Comparison of ENCODE assay signal across 8 mouse cellular contexts in the genomic region with DNA sequence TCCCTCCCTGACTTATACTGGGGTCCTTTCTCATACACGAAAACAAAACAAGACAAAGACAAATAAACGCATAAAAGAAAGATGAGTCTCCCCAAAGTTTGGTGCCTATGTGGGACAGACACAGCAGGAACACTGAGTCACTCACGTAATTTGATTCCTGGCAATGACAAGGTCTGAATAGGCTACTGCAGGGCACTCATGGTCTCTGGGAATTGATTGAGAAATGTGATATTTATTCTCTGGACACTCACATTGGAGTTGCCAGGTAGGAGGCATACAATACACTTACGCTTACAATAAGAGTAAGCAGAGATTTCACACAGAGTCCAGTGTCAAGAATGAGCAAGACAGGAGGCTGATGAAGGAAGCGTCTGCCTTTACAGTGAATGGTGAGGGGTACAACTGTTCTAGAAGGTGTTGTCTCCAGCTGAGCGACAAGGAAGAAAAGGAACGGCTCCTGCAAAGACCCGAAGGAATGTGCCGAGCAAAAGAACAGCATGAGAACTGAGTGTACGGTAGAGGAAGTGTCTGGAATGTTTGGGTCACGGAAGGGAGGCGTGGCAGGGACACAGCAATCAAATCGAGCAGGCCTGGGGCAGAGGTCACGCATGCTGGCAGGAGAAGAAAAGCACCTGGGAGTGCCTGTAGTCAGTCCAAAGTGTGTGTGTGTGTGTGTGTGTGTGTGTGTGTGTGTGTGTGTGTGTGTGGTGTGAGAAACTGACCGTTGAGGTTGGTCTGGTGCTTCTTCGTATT. TPM values are rescaled to one million over a fixed set of nuclear protein-coding genes. Genes with fewer than 3 reads are reported as not detected.
DNase-seq lines count a peak whose midpoint lies in the region; ATAC-seq and TF ChIP-seq lines count a peak whose summit lies in the region.
"Had no signal": no experiment of that assay in that cellular context is flagged by ENCODE, and none has a peak within 500 bp of the region (broad histone marks: within the 10 kb centered on the region; RNA-seq: fewer than 3 reads in every experiment).

No protein-coding gene starts in this region.

- no peak for TF ChIP-seq POLR2A in myocyte (IDR thresholded peaks at IDR 0.05; ENCODE audit: insufficient read length, low read depth)

- WGBS in kidney, postnatal 0 days: 15% methylated on average over 16 of the region's 16 CpGs
- WGBS in midbrain, embryonic 14.5 days: 59% methylated on average over 16 of the region's 16 CpGs

- DNase-seq in adrenal gland, postnatal 10 days: peak; percentile 70
- DNase-seq in embryo, embryonic 9.5 days (ENCODE audit: extremely low spot score): peak; percentile 58
- peak; percentile 94 for DNase-seq in kidney, postnatal 0 days (ENCODE audit: low spot score)
- no peak for DNase-seq in layer of hippocampus, adult 9-11 months
- DNase-seq in midbrain, embryonic 14.5 days: no peak
- no peak for DNase-seq in spleen, postnatal 10 days (ENCODE audit: low spot score in 2 of 2)

- peak overlapping the region; percentile 77 for H3K27ac ChIP-seq in kidney, postnatal 0 days
- no peak overlapping the region for H3K27ac ChIP-seq in midbrain, embryonic 14.5 days (replicated peaks; ENCODE audit: low read depth, low read length)

- no peak overlapping the region for H3K4me3 ChIP-seq in kidney, postnatal 0 days (replicated peaks; ENCODE audit: low read depth, low read length)
- no peak overlapping the region for H3K4me3 ChIP-seq in myocyte
- H3K4me3 ChIP-seq in midbrain, embryonic 14.5 days (replicated peaks; ENCODE audit: low read depth, low read length): no peak overlapping the region
- H3K4me3 ChIP-seq: megakaryocyte, embryonic 14.5 days had no signal

- H3ac ChIP-seq in myocyte (ENCODE audit: control insufficient read depth, insufficient read length): no peak overlapping the region

- H3K79me2 ChIP-seq in myocyte (ENCODE audit: control insufficient read depth, insufficient read depth): no peaks in the 10 kb centered on the region

- TF ChIP-seq CTCF in kidney, postnatal 0 days (IDR thresholded peaks at IDR 0.05; ENCODE audit: low read depth): no peak

- no peaks in the 10 kb centered on the region for H3K27me3 ChIP-seq in kidney, postnatal 0 days (ENCODE audit: insufficient read depth, low read length)
- H3K27me3 ChIP-seq in myocyte (ENCODE audit: control insufficient read depth, insufficient read depth, insufficient read length): no peaks in the 10 kb centered on the region
- no peaks in the 10 kb centered on the region for H3K27me3 ChIP-seq in midbrain, embryonic 14.5 days (ENCODE audit: control insufficient read depth, insufficient read depth, low read length)

- H3K36me3 ChIP-seq in kidney, postnatal 0 days (ENCODE audit: insufficient read depth, low read length): no peaks in the 10 kb centered on the region
- no peaks in the 10 kb centered on the region for H3K36me3 ChIP-seq in myocyte (ENCODE audit: control insufficient read depth, insufficient read depth)
- H3K36me3 ChIP-seq in midbrain, embryonic 14.5 days (ENCODE audit: control insufficient read depth, insufficient read depth, low read length): no peaks in the 10 kb centered on the region

- H3K4me2 ChIP-seq in kidney, postnatal 0 days (ENCODE audit: low read length): 0 out of 2 replicates have a peak overlapping the region, but pooled peaks have one; percentile 10
- H3K4me2 ChIP-seq in myocyte (ENCODE audit: low read depth): peak overlapping the region; percentile 66
- no peak overlapping the region for H3K4me2 ChIP-seq in midbrain, embryonic 14.5 days (ENCODE audit: low read length)

- H3K4me1 ChIP-seq in kidney, postnatal 0 days (replicated peaks; ENCODE audit: insufficient read depth, low read length): peaks cover 10% of the 10 kb centered on the region; the same call in 1 of the 2 replicates
- H3K4me1 ChIP-seq in midbrain, embryonic 14.5 days (ENCODE audit: control insufficient read depth, insufficient read depth, low read length): no peaks in the 10 kb centered on the region
- H3K4me1 ChIP-seq: megakaryocyte, embryonic 14.5 days had no signal

- ATAC-seq in kidney, postnatal 0 days (replicated peaks; ENCODE audit: low FRiP score, low read depth): peak; percentile 92
- ATAC-seq in midbrain, embryonic 14.5 days (ENCODE audit: low FRiP score, low TSS enrichment): no peak

- no peaks in the 10 kb centered on the region for H3K9me3 ChIP-seq in kidney, postnatal 0 days (replicated peaks; ENCODE audit: low read length)
- no peaks in the 10 kb centered on the region for H3K9me3 ChIP-seq in midbrain, embryonic 14.5 days (ENCODE audit: control insufficient read depth, low read length)
- H3K9me3 ChIP-seq: megakaryocyte, embryonic 14.5 days had no signal

- no peak overlapping the region for H3K9ac ChIP-seq in kidney, postnatal 0 days (ENCODE audit: low read depth, low read length)
- H3K9ac ChIP-seq in midbrain, embryonic 14.5 days (replicated peaks; ENCODE audit: low read length): no peak overlapping the region

TF ChIP-seq in myocyte, 11 proteins besides CTCF, POLR2A, EP300 and RAD21:
- TF ChIP-seq POLR2AphosphoS2 (IDR thresholded peaks at IDR 0.05; ENCODE audit: insufficient read length, low read depth) (no peak), SRF (IDR thresholded peaks at IDR 0.05; ENCODE audit: control insufficient read depth, insufficient read length, low read depth) (no peak), REST (IDR thresholded peaks at IDR 0.05; ENCODE audit: insufficient read depth, insufficient read length) (no peak), MAX (IDR thresholded peaks at IDR 0.05; ENCODE audit: low read depth) (no peak), MYOG (IDR thresholded peaks at IDR 0.05; ENCODE audit: control insufficient read depth in 1 of 3, insufficient read depth in 1 of 3, insufficient read length in 2 of 3, low read depth in 2 of 3) (no peak), TCF3 (IDR thresholded peaks at IDR 0.05; ENCODE audit: insufficient read length, low read depth) (no peak), CEBPB (IDR thresholded peaks at IDR 0.05; ENCODE audit: insufficient read depth, poor library complexity, severe bottlenecking) (no peak), USF1 (IDR thresholded peaks at IDR 0.05; ENCODE audit: low read depth) (no peak), TCF12 (IDR thresholded peaks at IDR 0.05; ENCODE audit: insufficient read depth, poor library complexity, severe bottlenecking) (no peak), E2F4 (IDR thresholded peaks at IDR 0.05; ENCODE audit: insufficient read depth) (no peak), MYOD1 (IDR thresholded peaks at IDR 0.05; ENCODE audit: control insufficient read depth in 1 of 3, insufficient read length in 2 of 3, low read depth in 2 of 3) (no peak)
TF ChIP-seq in myocyte: peak in this region for 0.

RNA-seq across cellular contexts. Expression of a gene that starts 12.5 kb away (rescaled TPM):
- total RNA-seq in adrenal gland, postnatal 10 days (2021): 10 to 100 TPM; 33.7 to 40.7 TPM
- polyA plus RNA-seq in kidney, postnatal 0 days (2015; fragmentation: Nextera tagmentation; extraction: Ambion mirVana): 32.0 and 36.4 TPM in 2 replicates
- polyA plus RNA-seq in myocyte (2012; fragmentation: generic; extraction: Trizol): 5.1 TPM
- polyA plus RNA-seq in midbrain, embryonic 14.5 days (2014; fragmentation: Nextera tagmentation; extraction: Ambion mirVana): 8.6 and 8.8 TPM in 2 replicates

RNA-seq across cellular contexts. Expression of a gene that starts 44.9 kb away (rescaled TPM):
- 1 to 10 TPM; 5.7 to 7.9 TPM for total RNA-seq in adrenal gland, postnatal 10 days (2021)
- polyA plus RNA-seq in kidney, postnatal 0 days (2015; fragmentation: Nextera tagmentation; extraction: Ambion mirVana): 2.0 and 2.3 TPM in 2 replicates
- polyA plus RNA-seq in myocyte (2012; fragmentation: generic; extraction: Trizol): 1.6 TPM
- 0.26 and 0.57 TPM in 2 replicates for polyA plus RNA-seq in midbrain, embryonic 14.5 days (2014; fragmentation: Nextera tagmentation; extraction: Ambion mirVana)

Comparison
In these comparisons a context has a peak if more than half of its experiments do, and no peak if none do; other contexts are left out.
1. DNase-seq: peak in adrenal gland, postnatal 10 days (single experiment), embryo, embryonic 9.5 days (single experiment) and kidney, postnatal 0 days (single experiment); none in layer of hippocampus, adult 9-11 months (single experiment), midbrain, embryonic 14.5 days (single experiment) and spleen, postnatal 10 days (0 of 2).